Mouse (Mus musculus) brain, embryonic 14.5 days (tissue): Measurements from ENCODE around the gene Fam117a.

Source experiments
- CTCF ChIP-seq: fragments of 200-500 bp; IDR thresholded peaks from 2 replicates; pipeline ENCODE4 v1.5.1; 2012; ENCODE audit warnings: inconsistent platforms, mild to moderate bottlenecking, moderate library complexity, borderline replicate concordance; ENCODE audit not compliant: insufficient read depth, insufficient read length; ENCODE audit errors: extremely low read depth
- POLR2A ChIP-seq: fragments of 200-500 bp; IDR thresholded peaks from 2 replicates; pipeline ENCODE4 v1.6.1; 2012; ENCODE audit warnings: mild to moderate bottlenecking, inconsistent platforms, borderline replicate concordance; ENCODE audit not compliant: poor library complexity, insufficient read depth, insufficient read length, severe bottlenecking; ENCODE audit errors: extremely low read depth

- TF ChIP-seq CTCF (no peak), POLR2A (no peak)
These were observed 74.7 kb downstream of the Fam117a start for GRCm38 (mm10) chr11:95411453-95412013.
